Mouse (Mus musculus): ENCODE measurements at regions not wholly inside any gene's neighbourhood (a gene's known extent, or its start where the extent isn't known, plus 50 kb on each side); places are given as distances from the start of the nearest gene placed in this dataset.

- H3K27ac ChIP-seq (replicated peaks; ENCODE audit: low read depth, low read length), result no peak overlapping the region
- no peak overlapping the region for H3K4me3 ChIP-seq (ENCODE audit: insufficient read depth, low read depth, low read length)
- no peaks in the 10 kb centered on the region for H3K4me1 ChIP-seq (ENCODE audit: control insufficient read depth, insufficient read depth, insufficient read length, low read length)
Measured at GRCm38 (mm10) chr3:41373198-41373597, 182.3 kb upstream of the Jade1 start.

- H3K4me1 ChIP-seq (ENCODE audit: control insufficient read depth, insufficient read depth, insufficient read length, low read length), result peaks cover 6% of the 10 kb centered on the region
- no peak overlapping the region for H3K27ac ChIP-seq (replicated peaks; ENCODE audit: low read depth, low read length)
- no peak overlapping the region for H3K4me3 ChIP-seq (ENCODE audit: insufficient read depth, low read depth, low read length)
Measured at GRCm38 (mm10) chr3:41368351-41369101, 187.0 kb upstream of the Jade1 start.

GRCm38 (mm10) chr3:41366764-41367163, 188.8 kb upstream of the Jade1 start:
- H3K4me3 ChIP-seq (ENCODE audit: insufficient read depth, low read depth, low read length), result no peak overlapping the region
- peaks cover 6% of the 10 kb centered on the region for H3K4me1 ChIP-seq (ENCODE audit: control insufficient read depth, insufficient read depth, insufficient read length, low read length)
- H3K27ac ChIP-seq (replicated peaks; ENCODE audit: low read depth, low read length), result no peak overlapping the region

- H3K4me3 ChIP-seq (ENCODE audit: insufficient read depth, low read depth, low read length), result no peak overlapping the region
- H3K4me1 ChIP-seq (ENCODE audit: control insufficient read depth, insufficient read depth, insufficient read length, low read length), result peaks cover 6% of the 10 kb centered on the region
- H3K27ac ChIP-seq (replicated peaks; ENCODE audit: low read depth, low read length), result no peak overlapping the region
Measured at GRCm38 (mm10) chr3:41366264-41366663, 189.3 kb upstream of the Jade1 start.

- Histone ChIP-seq H3K27ac (replicated peaks; ENCODE audit: low read depth, low read length) (no peak overlapping the region), H3K4me1 (ENCODE audit: control insufficient read depth, insufficient read depth, insufficient read length, low read length) (peaks cover 6% of the 10 kb centered on the region), H3K4me3 (ENCODE audit: insufficient read depth, low read depth, low read length) (no peak overlapping the region)
Measured at GRCm38 (mm10) chr3:41365145-41365830, 190.2 kb upstream of the Jade1 start.

- no peak overlapping the region for H3K27ac ChIP-seq (replicated peaks; ENCODE audit: low read depth, low read length)
- H3K4me3 ChIP-seq (ENCODE audit: insufficient read depth, low read depth, low read length), result no peak overlapping the region
- peaks cover 6% of the 10 kb centered on the region for H3K4me1 ChIP-seq (ENCODE audit: control insufficient read depth, insufficient read depth, insufficient read length, low read length)
Measured at GRCm38 (mm10) chr3:41363947-41364346, 191.6 kb upstream of the Jade1 start.

- peaks cover 4% of the 10 kb centered on the region for H3K4me1 ChIP-seq (ENCODE audit: control insufficient read depth, insufficient read depth, insufficient read length, low read length)
- H3K27ac ChIP-seq (replicated peaks; ENCODE audit: low read depth, low read length), result no peak overlapping the region
- H3K4me3 ChIP-seq (ENCODE audit: insufficient read depth, low read depth, low read length), result no peak overlapping the region
Measured at GRCm38 (mm10) chr3:41360231-41360630, 195.3 kb upstream of the Jade1 start.

GRCm38 (mm10) chr3:41359458-41359857, 196.1 kb upstream of the Jade1 start:
- H3K4me3 ChIP-seq (ENCODE audit: insufficient read depth, low read depth, low read length), result no peak overlapping the region
- no peaks in the 10 kb centered on the region for H3K4me1 ChIP-seq (ENCODE audit: control insufficient read depth, insufficient read depth, insufficient read length, low read length)
- H3K27ac ChIP-seq (replicated peaks; ENCODE audit: low read depth, low read length), result no peak overlapping the region

GRCm38 (mm10) chr3:41353021-41353420, 202.5 kb upstream of the Jade1 start:
- H3K27ac ChIP-seq (replicated peaks; ENCODE audit: low read depth, low read length), result no peak overlapping the region
- H3K4me1 ChIP-seq (ENCODE audit: control insufficient read depth, insufficient read depth, insufficient read length, low read length), result no peaks in the 10 kb centered on the region
- H3K4me3 ChIP-seq (ENCODE audit: insufficient read depth, low read depth, low read length), result no peak overlapping the region

GRCm38 (mm10) chr3:41351786-41352185, 203.7 kb upstream of the Jade1 start:
- no peak overlapping the region for H3K4me3 ChIP-seq (ENCODE audit: insufficient read depth, low read depth, low read length)
- H3K27ac ChIP-seq (replicated peaks; ENCODE audit: low read depth, low read length), result no peak overlapping the region
- H3K4me1 ChIP-seq (ENCODE audit: control insufficient read depth, insufficient read depth, insufficient read length, low read length), result no peaks in the 10 kb centered on the region

- H3K4me3 ChIP-seq (ENCODE audit: insufficient read depth, low read depth, low read length), result no peak overlapping the region
- H3K27ac ChIP-seq (replicated peaks; ENCODE audit: low read depth, low read length), result no peak overlapping the region
- H3K4me1 ChIP-seq (ENCODE audit: control insufficient read depth, insufficient read depth, insufficient read length, low read length), result no peaks in the 10 kb centered on the region
Measured at GRCm38 (mm10) chr3:41351091-41351685, 204.3 kb upstream of the Jade1 start.

GRCm38 (mm10) chr3:41350331-41350730, 205.2 kb upstream of the Jade1 start:
- Histone ChIP-seq H3K27ac (replicated peaks; ENCODE audit: low read depth, low read length) (no peak overlapping the region), H3K4me3 (ENCODE audit: insufficient read depth, low read depth, low read length) (no peak overlapping the region), H3K4me1 (ENCODE audit: control insufficient read depth, insufficient read depth, insufficient read length, low read length) (no peaks in the 10 kb centered on the region)

- Histone ChIP-seq H3K4me1 (ENCODE audit: control insufficient read depth, insufficient read depth, insufficient read length, low read length) (no peaks in the 10 kb centered on the region), H3K4me3 (ENCODE audit: insufficient read depth, low read depth, low read length) (no peak overlapping the region), H3K27ac (replicated peaks; ENCODE audit: low read depth, low read length) (no peak overlapping the region)
Measured at GRCm38 (mm10) chr3:41348795-41349194, 206.7 kb upstream of the Jade1 start.

- no peak overlapping the region for H3K4me3 ChIP-seq (ENCODE audit: insufficient read depth, low read depth, low read length)
- H3K27ac ChIP-seq (replicated peaks; ENCODE audit: low read depth, low read length), result no peak overlapping the region
- no peaks in the 10 kb centered on the region for H3K4me1 ChIP-seq (ENCODE audit: control insufficient read depth, insufficient read depth, insufficient read length, low read length)
Measured at GRCm38 (mm10) chr3:41346863-41347262, 208.7 kb upstream of the Jade1 start.

GRCm38 (mm10) chr3:41343431-41343830, 212.1 kb upstream of the Jade1 start:
- H3K4me1 ChIP-seq (ENCODE audit: control insufficient read depth, insufficient read depth, insufficient read length, low read length), result no peaks in the 10 kb centered on the region
- no peak overlapping the region for H3K4me3 ChIP-seq (ENCODE audit: insufficient read depth, low read depth, low read length)
- H3K27ac ChIP-seq (replicated peaks; ENCODE audit: low read depth, low read length), result no peak overlapping the region

- Histone ChIP-seq H3K27ac (replicated peaks; ENCODE audit: low read depth, low read length) (no peak overlapping the region), H3K4me1 (ENCODE audit: control insufficient read depth, insufficient read depth, insufficient read length, low read length) (no peaks in the 10 kb centered on the region), H3K4me3 (ENCODE audit: insufficient read depth, low read depth, low read length) (no peak overlapping the region)
Measured at GRCm38 (mm10) chr3:41332481-41332880, 223.1 kb upstream of the Jade1 start.

All from brown adipose tissue, adult 24 weeks (tissue).